Mouse (Mus musculus) left cerebral cortex, postnatal 10 days (tissue): ENCODE measurements around the gene Hmcn1. TPM values are rescaled to one million over a fixed set of nuclear protein-coding genes. Genes with fewer than 3 reads are reported as not detected.

Experiments used
- total RNA-seq, 2 experiments: library from RNA; stranded (reverse); gene quantifications; 2 replicates each; pipeline ENCODE4 v1.2.3; 2021

The Hmcn1 gene
- total RNA-seq, 2 experiments from 2014 or later, result 6.2 to 7.2 TPM

Other genes starting within 250 kb of the Hmcn1 start
- not detected for gene Gm47985, start 189.1 kb upstream of the Hmcn1 start, total RNA-seq
- gene Gm8947, start 198.9 kb upstream of the Hmcn1 start, total RNA-seq, result not detected
- gene Gm47995, start 205.0 kb upstream of the Hmcn1 start, total RNA-seq, result not detected
- not detected for gene 3110040M04Rik, start 210.7 kb upstream of the Hmcn1 start, total RNA-seq
- gene Gm47996, start 216.7 kb upstream of the Hmcn1 start, total RNA-seq, result not detected